In the genomic region with DNA sequence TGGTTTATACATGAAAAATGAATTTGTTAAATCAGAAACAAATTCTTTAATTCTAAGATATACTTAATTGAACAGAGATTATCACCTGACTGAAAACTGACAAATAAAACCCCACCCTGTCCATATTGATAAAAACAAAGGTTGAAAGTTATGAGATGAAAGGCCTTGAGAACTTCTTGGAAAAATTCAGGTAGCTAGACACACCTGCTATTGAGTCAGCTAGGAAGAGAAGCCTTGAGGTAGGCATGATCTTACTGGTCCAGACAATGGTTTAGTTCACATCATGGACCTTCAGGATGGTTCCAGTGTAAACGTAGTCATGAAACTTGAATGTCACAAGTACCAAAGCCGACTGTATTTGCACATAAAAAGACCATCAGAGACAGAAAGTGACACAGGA, we compare ENCODE assay signal across 19 mouse cellular contexts.
"Had no signal": no experiment of that assay in that cellular context is flagged by ENCODE, and none has a peak within 500 bp of the region (broad histone marks: within the 10 kb centered on the region; RNA-seq: fewer than 3 reads in every experiment).

No protein-coding gene starts in this region.

- H3K9me3 ChIP-seq: heart, embryonic 13.5 days; heart, embryonic 15.5 days; hindbrain, embryonic 13.5 days; hindbrain, embryonic 15.5 days; limb, embryonic 13.5 days; limb, embryonic 15.5 days; liver, embryonic 12.5 days had no signal

- ATAC-seq: hindbrain, postnatal 0 days had no signal

- H3K9ac ChIP-seq: heart, embryonic 13.5 days; heart, embryonic 15.5 days; hindbrain, embryonic 13.5 days; hindbrain, embryonic 15.5 days; limb, embryonic 13.5 days; limb, embryonic 15.5 days; liver, embryonic 12.5 days; liver, embryonic 14.5 days had no signal

- H3K4me1 ChIP-seq: heart, embryonic 13.5 days; heart, embryonic 15.5 days; hindbrain, embryonic 13.5 days; hindbrain, embryonic 15.5 days; limb, embryonic 13.5 days; limb, embryonic 15.5 days; liver, embryonic 12.5 days had no signal

- DNase-seq: gastrocnemius, postnatal 25 days; heart, adult 2 months; heart, postnatal 14 days; heart, postnatal 36 days; kidney, adult 18-20 months; layer of hippocampus, adult 9-11 months; layer of hippocampus, postnatal 36 days; left cerebral cortex, postnatal 4 days had no signal

- H3K4me2 ChIP-seq: heart, embryonic 11.5 days; heart, embryonic 13.5 days; heart, embryonic 15.5 days; hindbrain, embryonic 13.5 days; hindbrain, embryonic 15.5 days; limb, embryonic 13.5 days; limb, embryonic 15.5 days; liver, embryonic 12.5 days had no signal

- H3K27ac ChIP-seq: heart, adult 2 months; heart, embryonic 13.5 days; heart, embryonic 15.5 days; hindbrain, embryonic 13.5 days; hindbrain, embryonic 15.5 days; hindbrain, postnatal 0 days; kidney, postnatal 0 days; limb, embryonic 13.5 days; limb, embryonic 15.5 days; liver, embryonic 12.5 days; liver, embryonic 14.5 days had no signal

- H3K27me3 ChIP-seq: heart, embryonic 13.5 days; heart, embryonic 15.5 days; hindbrain, embryonic 13.5 days; hindbrain, embryonic 15.5 days; limb, embryonic 13.5 days; limb, embryonic 15.5 days; liver, embryonic 12.5 days had no signal

- H3K4me3 ChIP-seq: heart, adult 2 months; heart, embryonic 13.5 days; heart, embryonic 15.5 days; hindbrain, embryonic 13.5 days; hindbrain, embryonic 15.5 days; limb, embryonic 13.5 days; limb, embryonic 15.5 days; liver, embryonic 12.5 days had no signal

- H3K36me3 ChIP-seq: heart, embryonic 13.5 days; heart, embryonic 15.5 days; hindbrain, embryonic 13.5 days; hindbrain, embryonic 15.5 days; limb, embryonic 13.5 days; limb, embryonic 15.5 days; liver, embryonic 12.5 days had no signal
